Mouse (Mus musculus) hindbrain, embryonic 14.5 days (tissue): ENCODE data around the gene Rai14. TPM values are rescaled to one million over a fixed set of nuclear protein-coding genes. Genes with fewer than 3 reads are reported as not detected.

Experiments used
- ATAC-seq: fragments of 200-750 bp; cut with Nextera tagmentation; 2 replicates; pipeline ENCODE4 v1.8.0; 2017; ENCODE audit warnings: moderate number of reproducible peaks, mild to moderate bottlenecking, moderate TSS enrichment, moderate library complexity; ENCODE audit not compliant: low FRiP score
- DNase-seq: peaks from one replicate; pipeline ENCODE4 v3.0.0-alpha.2; 2015; ENCODE audit warnings: low spot score
- H3K27ac ChIP-seq: fragments of 300-500 bp; sonication (generic); 2 replicates; pipeline ENCODE4 v1.5.1; 2014; ENCODE audit warnings: mild to moderate bottlenecking, moderate library complexity
- H3K27me3 ChIP-seq: fragments of 300-500 bp; sonication (generic); 2 replicates; pipeline ENCODE4 v1.6.1; 2014; ENCODE audit warnings: mild to moderate bottlenecking, low read length, mixed read lengths; ENCODE audit not compliant: control insufficient read depth, insufficient read depth
- H3K36me3 ChIP-seq: fragments of 300-500 bp; sonication (generic); replicated peaks from 2 replicates; pipeline ENCODE4 v1.6.1; 2014; ENCODE audit not compliant: control insufficient read depth, insufficient read depth
- H3K4me1 ChIP-seq: fragments of 300-500 bp; sonication (generic); replicated peaks from 2 replicates; pipeline ENCODE4 v1.6.1; 2014; ENCODE audit warnings: antibody characterized with exemption, low read length, mixed read lengths; ENCODE audit not compliant: control insufficient read depth, insufficient read depth
- H3K4me2 ChIP-seq: fragments of 300-500 bp; sonication (generic); replicated peaks from 2 replicates; pipeline ENCODE4 v1.6.1; 2014; ENCODE audit warnings: mild to moderate bottlenecking, moderate library complexity
- H3K4me3 ChIP-seq: fragments of 300-500 bp; sonication (generic); replicated peaks from 2 replicates; pipeline ENCODE4 v1.5.1; 2014; ENCODE audit warnings: mild to moderate bottlenecking, low read length
- H3K9ac ChIP-seq: fragments of 300-500 bp; sonication (generic); 2 replicates; pipeline ENCODE4 v1.6.1; 2014
- H3K9me3 ChIP-seq: fragments of 300-500 bp; sonication (generic); 2 replicates; pipeline ENCODE4 v1.6.1; 2016; ENCODE audit warnings: low read length; ENCODE audit not compliant: control insufficient read depth
- WGBS: fragments of 180-500 bp; shearing (Covaris S2); extraction: QIAGEN DNeasy Blood & Tissue Kit; methylation state at CpG from one replicate; pipeline ENCODE4 v1.1.7; 2014; 5-methylcytosine and 5-hydroxymethylcytosine counted together
- polyA plus RNA-seq: library from polyadenylated mRNA; unstranded; fragments of >200 nt; fragmentation: Nextera tagmentation; extraction: Ambion mirVana; gene quantifications from 2 replicates; pipeline ENCODE4 v1.2.1, GENCODE M21; 2014

Rai14 gene
- polyA plus RNA-seq, result 11.6 and 12.9 TPM in 2 replicates

GRCm38 (mm10) chr15:10714409-10715138, at the start of gene Rai14:
TSS of gene Rai14 (minus strand) at chr15:10714624.
- peak within 1 kb of the TSS; percentile 72 for H3K27ac ChIP-seq
- no peaks in the 10 kb centered on the region for H3K9me3 ChIP-seq
- under 1% methylated on average over 51 of the region's 68 CpGs for WGBS
- H3K4me2 ChIP-seq, result peak within 1 kb of the TSS; percentile 97
- H3K27me3 ChIP-seq, result no peaks in the 10 kb centered on the region
- H3K9ac ChIP-seq, result peak within 1 kb of the TSS; percentile 81
- ATAC-seq (peak; percentile 68), DNase-seq (peak; percentile 41)
- H3K36me3 ChIP-seq, result no peaks in the 10 kb centered on the region
- peak within 1 kb of the TSS; percentile 83 for H3K4me3 ChIP-seq
- H3K4me1 ChIP-seq, result peaks cover 24% of the 10 kb centered on the region

GRCm38 (mm10) chr15:10761441-10761840, 47.0 kb upstream of the Rai14 start:
- no peak overlapping the region for H3K4me3 ChIP-seq
- no peak for ATAC-seq
- no peak overlapping the region for H3K4me2 ChIP-seq
- no peaks in the 10 kb centered on the region for H3K36me3 ChIP-seq
- no peaks in the 10 kb centered on the region for H3K9me3 ChIP-seq
- H3K9ac ChIP-seq, result no peak overlapping the region
- H3K27me3 ChIP-seq, result no peaks in the 10 kb centered on the region
- DNase-seq, result no peak
- WGBS, result 92% methylated on average over 6 of the region's 6 CpGs
- H3K4me1 ChIP-seq, result no peaks in the 10 kb centered on the region
- no peak overlapping the region for H3K27ac ChIP-seq

- Histone ChIP-seq H3K4me2 (no peak overlapping the region), H3K9ac (no peak overlapping the region), H3K36me3 (no peaks in the 10 kb centered on the region), H3K9me3 (no peaks in the 10 kb centered on the region), H3K4me1 (no peaks in the 10 kb centered on the region), H3K27ac (no peak overlapping the region), H3K4me3 (no peak overlapping the region), H3K27me3 (no peaks in the 10 kb centered on the region)
- DNase-seq (no peak), ATAC-seq (no peak)
- 87% methylated on average over 12 of the region's 12 CpGs for WGBS
Observed at GRCm38 (mm10) chr15:10760006-10760405, 45.6 kb upstream of the Rai14 start.

- H3K4me2 ChIP-seq, result no peak overlapping the region
- no peaks in the 10 kb centered on the region for H3K36me3 ChIP-seq
- 92% methylated on average over 4 of the region's 4 CpGs for WGBS
- H3K4me3 ChIP-seq, result no peak overlapping the region
- DNase-seq (no peak), ATAC-seq (no peak)
- no peaks in the 10 kb centered on the region for H3K4me1 ChIP-seq
- no peaks in the 10 kb centered on the region for H3K9me3 ChIP-seq
- no peaks in the 10 kb centered on the region for H3K27me3 ChIP-seq
- no peak overlapping the region for H3K9ac ChIP-seq
- no peak overlapping the region for H3K27ac ChIP-seq
Observed at GRCm38 (mm10) chr15:10759440-10759839, 45.0 kb upstream of the Rai14 start.

- Histone ChIP-seq H3K4me2 (no peak overlapping the region), H3K9me3 (no peaks in the 10 kb centered on the region), H3K9ac (no peak overlapping the region), H3K4me3 (no peak overlapping the region), H3K36me3 (no peaks in the 10 kb centered on the region), H3K4me1 (no peaks in the 10 kb centered on the region), H3K27ac (no peak overlapping the region), H3K27me3 (no peaks in the 10 kb centered on the region)
- no peak for DNase-seq
- ATAC-seq, result no peak
Observed at GRCm38 (mm10) chr15:10758808-10759207, 44.4 kb upstream of the Rai14 start.

DNA sequence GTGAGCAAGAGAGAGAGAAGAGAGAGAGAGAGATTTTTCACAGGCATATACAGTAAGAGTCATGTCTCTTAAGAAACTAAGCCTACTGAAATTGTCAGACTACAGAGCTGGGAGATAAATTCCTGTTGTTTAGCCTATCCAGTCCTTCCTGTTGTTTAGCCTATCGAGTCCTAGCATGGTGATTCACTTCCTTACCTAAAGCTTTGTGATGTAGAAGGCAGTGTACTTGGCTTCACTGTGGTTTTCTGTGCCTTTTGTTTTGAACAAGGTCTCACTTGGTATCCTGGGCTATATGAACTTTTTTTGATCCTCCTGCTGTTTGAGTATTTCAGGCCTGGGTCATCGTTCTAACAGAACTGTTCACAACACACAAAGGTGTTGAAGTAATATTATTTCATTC, 36.7 kb upstream of the Rai14 start:
- no peak overlapping the region for H3K4me2 ChIP-seq
- 86% methylated on average over 2 of the region's 2 CpGs for WGBS
- DNase-seq, result no peak
- no peak overlapping the region for H3K27ac ChIP-seq
- no peaks in the 10 kb centered on the region for H3K27me3 ChIP-seq
- no peak for ATAC-seq
- H3K9ac ChIP-seq, result no peak overlapping the region
- no peaks in the 10 kb centered on the region for H3K36me3 ChIP-seq
- H3K4me3 ChIP-seq, result no peak overlapping the region
- no peaks in the 10 kb centered on the region for H3K9me3 ChIP-seq
- peaks cover 13% of the 10 kb centered on the region for H3K4me1 ChIP-seq

- no peak for ATAC-seq
- no peak for DNase-seq
- no peak overlapping the region for H3K4me2 ChIP-seq
- H3K4me1 ChIP-seq, result peaks cover 19% of the 10 kb centered on the region
- no peak overlapping the region for H3K27ac ChIP-seq
- H3K27me3 ChIP-seq, result no peaks in the 10 kb centered on the region
- no peaks in the 10 kb centered on the region for H3K36me3 ChIP-seq
- no peaks in the 10 kb centered on the region for H3K9me3 ChIP-seq
- WGBS, result 84% methylated on average over 2 of the region's 2 CpGs
- H3K9ac ChIP-seq, result no peak overlapping the region
- H3K4me3 ChIP-seq, result no peak overlapping the region
Observed at GRCm38 (mm10) chr15:10750339-10750738, 35.9 kb upstream of the Rai14 start.

DNA sequence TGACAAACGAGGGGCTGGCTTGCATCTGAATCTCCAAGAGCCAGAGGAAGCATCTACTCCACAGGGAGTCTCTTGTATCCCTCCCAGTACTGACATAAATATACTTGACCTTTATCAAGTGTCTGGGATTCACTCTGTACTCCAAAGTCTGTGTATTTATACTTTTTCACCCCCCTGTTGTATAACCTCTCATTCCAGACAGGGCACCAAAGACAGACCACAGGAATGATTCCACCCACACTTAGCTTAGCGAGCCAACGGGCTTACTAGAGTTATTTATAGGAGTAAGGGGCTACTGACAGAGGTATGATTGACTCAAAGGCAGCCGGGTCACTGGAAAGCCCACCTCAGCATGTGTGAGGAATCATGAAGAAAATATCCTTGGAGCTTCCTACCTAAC, 35.3 kb upstream of the Rai14 start:
- Histone ChIP-seq H3K27me3 (no peaks in the 10 kb centered on the region), H3K36me3 (no peaks in the 10 kb centered on the region), H3K9me3 (no peaks in the 10 kb centered on the region), H3K4me3 (no peak overlapping the region), H3K27ac (no peak overlapping the region), H3K9ac (no peak overlapping the region), H3K4me2 (no peak overlapping the region), H3K4me1 (peaks cover 19% of the 10 kb centered on the region)
- DNase-seq (no peak), ATAC-seq (no peak)
- WGBS, result 54% methylated on average over 4 of the region's 4 CpGs

DNA sequence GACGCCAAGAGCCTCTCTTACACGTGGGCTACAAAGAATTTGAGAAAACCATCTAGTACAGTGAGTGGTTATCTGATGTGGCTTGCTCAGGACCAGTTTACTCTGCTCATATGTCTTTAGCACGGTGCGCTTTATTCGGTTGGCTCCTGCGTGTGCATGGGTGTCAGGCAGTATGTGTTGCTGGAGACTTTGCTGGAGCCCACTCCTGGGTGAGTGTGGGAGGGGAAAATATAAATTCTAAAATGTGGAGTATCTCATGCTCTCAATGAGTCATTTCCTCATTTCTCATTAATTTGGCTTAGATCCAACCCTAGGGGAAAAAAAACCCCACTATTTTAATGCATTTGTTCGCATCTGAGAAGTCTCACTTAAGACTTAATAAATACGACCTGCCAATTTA, 33.2 kb upstream of the Rai14 start:
- ATAC-seq, result peak; percentile 47

More for the DNA sequence above, 33.2 kb upstream of the Rai14 start:
- Histone ChIP-seq H3K27ac (peak overlapping the region; percentile 75), H3K4me2 (peak overlapping the region; percentile 21; the same call in 1 of the 2 replicates), H3K27me3 (no peaks in the 10 kb centered on the region), H3K9me3 (no peaks in the 10 kb centered on the region), H3K36me3 (no peaks in the 10 kb centered on the region), H3K4me1 (peaks cover 19% of the 10 kb centered on the region), H3K4me3 (no peak overlapping the region), H3K9ac (no peak overlapping the region)
- no peak for DNase-seq
- WGBS, result 38% methylated on average over 8 of the region's 8 CpGs
